Mouse (Mus musculus): Measurements from ENCODE around the gene Hcst. TPM values are rescaled to one million over a fixed set of nuclear protein-coding genes. Genes with fewer than 3 reads are reported as not detected.

Gene Hcst
- polyA plus RNA-seq, 1 experiment from 2014 or later, result 2.0 TPM

DNA sequence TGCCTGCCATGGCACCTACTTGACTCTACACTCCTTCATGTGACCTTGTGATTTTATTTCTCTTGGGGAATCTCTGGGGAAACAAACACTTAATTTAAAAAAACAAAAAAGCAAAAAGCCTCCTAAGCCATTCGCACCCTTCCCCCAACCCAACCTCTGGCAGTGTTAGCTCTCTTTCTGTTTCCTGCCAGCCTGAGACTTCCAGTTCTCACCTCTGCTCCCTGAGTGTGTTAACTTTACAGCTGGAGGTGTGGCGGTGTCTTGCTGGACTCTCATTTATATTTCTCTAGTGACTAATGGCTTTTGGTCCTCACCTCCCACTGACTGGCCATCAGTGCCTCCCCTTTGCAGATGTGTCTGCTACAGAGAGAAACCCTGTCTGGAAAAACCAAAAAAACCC is 9.9 kb downstream of the Hcst start:
- H3K9ac ChIP-seq, result no peak overlapping the region

DNA sequence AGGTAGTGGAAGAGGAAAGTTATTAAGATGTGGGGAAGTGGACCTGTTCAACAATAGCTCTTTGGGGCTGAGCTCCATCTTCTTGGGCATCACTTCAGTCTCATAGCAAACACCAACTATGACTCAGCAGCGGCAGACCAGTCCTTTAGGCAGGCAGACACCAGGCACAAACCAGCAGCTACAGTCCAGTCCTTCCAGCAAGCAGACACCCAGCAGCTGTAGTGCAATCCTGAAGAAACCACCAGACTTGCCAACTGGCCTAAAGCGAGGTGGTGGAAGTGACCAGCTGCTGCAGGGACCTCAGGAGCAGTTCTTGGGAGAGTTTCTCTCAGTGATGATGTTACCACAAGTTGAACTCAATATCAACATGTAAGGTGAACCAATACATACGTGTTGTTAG is 11.0 kb downstream of the Hcst start:
- Histone ChIP-seq H3K27me3 (replicated peaks) (no peaks in the 10 kb centered on the region), H3K4me3 (replicated peaks) (no peak overlapping the region), H3K4me2 (no peak overlapping the region), H3K27ac (no peak overlapping the region), H3K9me3 (no peaks in the 10 kb centered on the region), H3K36me3 (no peaks in the 10 kb centered on the region), H3K4me1 (no peaks in the 10 kb centered on the region), H3K9ac (no peak overlapping the region)
- ATAC-seq (ENCODE audit: insufficient read depth, low FRiP score, low read depth), result no peak
- 79% methylated on average over 3 of the region's 3 CpGs for WGBS

More for the DNA sequence above, 9.9 kb downstream of the Hcst start:
- Histone ChIP-seq H3K27me3 (replicated peaks) (no peaks in the 10 kb centered on the region), H3K4me1 (no peaks in the 10 kb centered on the region), H3K4me3 (replicated peaks) (no peak overlapping the region), H3K36me3 (no peaks in the 10 kb centered on the region), H3K27ac (no peak overlapping the region), H3K9me3 (no peaks in the 10 kb centered on the region), H3K4me2 (no peak overlapping the region)
- no peak for ATAC-seq (ENCODE audit: insufficient read depth, low FRiP score, low read depth)
- WGBS, result 34% methylated on average over 2 of the region's 2 CpGs

DNA sequence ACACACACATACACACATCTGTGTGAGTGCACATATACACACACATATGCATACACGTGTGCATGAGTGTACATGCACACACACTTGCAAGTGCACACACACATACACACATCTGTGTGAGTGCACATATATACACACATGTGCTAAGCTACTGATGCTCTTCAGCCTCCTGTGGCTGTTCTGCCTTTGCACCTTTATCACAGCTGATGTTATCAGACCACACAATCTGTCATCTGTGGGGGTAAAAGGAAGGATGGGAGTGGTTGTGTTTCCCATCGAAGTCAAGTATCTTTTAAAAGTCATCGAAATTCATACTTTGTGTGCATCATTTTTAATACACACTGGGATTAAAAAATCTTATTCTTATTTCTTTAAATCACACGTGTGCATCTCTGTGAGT is 17.3 kb downstream of the Hcst start:
- Histone ChIP-seq H3K9me3 (no peaks in the 10 kb centered on the region), H3K4me2 (no peak overlapping the region), H3K36me3 (no peaks in the 10 kb centered on the region), H3K27ac (no peak overlapping the region), H3K4me3 (replicated peaks) (no peak overlapping the region), H3K4me1 (no peaks in the 10 kb centered on the region), H3K9ac (no peak overlapping the region), H3K27me3 (replicated peaks) (no peaks in the 10 kb centered on the region)
- ATAC-seq (ENCODE audit: insufficient read depth, low FRiP score, low read depth), result no peak
- 63% methylated on average over 4 of the region's 4 CpGs for WGBS

DNA sequence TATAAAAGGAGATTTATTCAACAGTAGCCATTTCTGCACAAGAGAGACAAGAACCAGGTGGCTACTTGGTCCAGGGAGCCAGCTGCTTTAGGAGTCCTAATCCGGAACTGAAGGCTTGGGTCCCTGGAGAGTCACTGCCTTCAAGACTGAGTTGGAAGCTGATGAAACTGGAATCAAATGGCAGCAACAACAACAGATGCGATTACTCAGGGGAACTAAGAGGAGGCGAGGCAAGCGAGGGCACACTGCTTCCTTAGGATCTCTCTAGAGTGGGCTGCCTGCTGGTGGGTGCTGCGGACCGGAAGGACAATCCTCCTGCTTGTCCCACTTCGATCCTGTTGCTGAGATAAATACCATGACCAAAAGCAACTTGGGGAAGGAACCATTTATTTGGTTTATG is 20.0 kb downstream of the Hcst start:
- WGBS, result 51% methylated on average over 7 of the region's 7 CpGs
- Histone ChIP-seq H3K4me2 (no peak overlapping the region), H3K27me3 (replicated peaks) (no peaks in the 10 kb centered on the region)

DNA sequence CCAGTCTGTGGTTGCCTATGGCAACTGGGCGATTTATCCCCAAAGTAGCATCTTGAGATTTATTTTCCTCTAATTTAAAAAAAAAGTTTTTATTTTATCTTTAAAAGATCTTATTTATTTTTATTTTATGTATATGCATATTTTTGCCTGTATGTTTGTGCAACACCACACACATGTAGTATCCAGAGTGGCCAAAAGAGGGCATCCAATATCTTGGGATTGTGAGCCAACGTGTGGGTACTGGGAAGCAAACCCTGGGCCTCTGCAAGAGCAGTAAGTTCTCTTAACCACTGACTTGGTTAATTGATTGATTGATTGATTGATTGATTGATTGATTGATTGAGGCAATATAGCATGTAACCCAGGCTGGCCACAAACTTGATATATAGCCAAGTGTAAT is 24.8 kb downstream of the Hcst start:
- H3K9ac ChIP-seq, result no peak overlapping the region
- no peaks in the 10 kb centered on the region for H3K27me3 ChIP-seq (replicated peaks)
- H3K36me3 ChIP-seq, result no peaks in the 10 kb centered on the region
- WGBS, result 43% methylated on average over 2 of the region's 2 CpGs
- H3K4me2 ChIP-seq, result no peak overlapping the region
- H3K9me3 ChIP-seq, result no peaks in the 10 kb centered on the region
- no peak overlapping the region for H3K27ac ChIP-seq
- H3K4me1 ChIP-seq, result no peaks in the 10 kb centered on the region
- no peak overlapping the region for H3K4me3 ChIP-seq (replicated peaks)
- no peak for ATAC-seq (ENCODE audit: insufficient read depth, low FRiP score, low read depth)

More for the DNA sequence above, 20.0 kb downstream of the Hcst start:
- H3K9me3 ChIP-seq, result no peaks in the 10 kb centered on the region
- H3K27ac ChIP-seq, result no peak overlapping the region
- H3K36me3 ChIP-seq, result no peaks in the 10 kb centered on the region
- ATAC-seq (ENCODE audit: insufficient read depth, low FRiP score, low read depth), result no peak
- no peaks in the 10 kb centered on the region for H3K4me1 ChIP-seq
- no peak overlapping the region for H3K4me3 ChIP-seq (replicated peaks)
- no peak overlapping the region for H3K9ac ChIP-seq

DNA sequence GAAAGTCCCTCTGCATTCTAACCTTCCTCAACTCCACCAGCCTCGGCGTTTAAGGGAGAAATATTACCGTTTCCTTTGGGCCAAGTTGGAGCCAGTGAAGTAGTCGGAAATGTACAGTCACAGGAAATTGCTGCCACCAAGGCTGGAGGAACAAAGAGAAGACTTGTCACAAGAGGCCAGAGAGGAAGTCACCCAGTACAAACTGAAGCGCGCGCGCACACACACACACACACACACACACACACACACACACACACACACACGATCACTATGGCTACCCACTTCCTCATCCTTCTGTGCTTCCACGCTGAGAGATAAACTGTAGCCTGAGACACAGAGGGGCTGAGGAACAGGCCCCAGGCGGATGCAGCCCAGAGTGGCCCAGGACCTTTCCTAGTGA is 25.3 kb downstream of the Hcst start:
- Histone ChIP-seq H3K4me3 (replicated peaks) (no peak overlapping the region), H3K27ac (peak overlapping the region; percentile 48; the same call in 1 of the 2 replicates), H3K9ac (no peak overlapping the region), H3K36me3 (no peaks in the 10 kb centered on the region), H3K9me3 (no peaks in the 10 kb centered on the region), H3K4me1 (no peaks in the 10 kb centered on the region), H3K4me2 (no peak overlapping the region), H3K27me3 (replicated peaks) (no peaks in the 10 kb centered on the region)
- 55% methylated on average over 11 of the region's 11 CpGs for WGBS
- ATAC-seq (ENCODE audit: insufficient read depth, low FRiP score, low read depth), result no peak

DNA sequence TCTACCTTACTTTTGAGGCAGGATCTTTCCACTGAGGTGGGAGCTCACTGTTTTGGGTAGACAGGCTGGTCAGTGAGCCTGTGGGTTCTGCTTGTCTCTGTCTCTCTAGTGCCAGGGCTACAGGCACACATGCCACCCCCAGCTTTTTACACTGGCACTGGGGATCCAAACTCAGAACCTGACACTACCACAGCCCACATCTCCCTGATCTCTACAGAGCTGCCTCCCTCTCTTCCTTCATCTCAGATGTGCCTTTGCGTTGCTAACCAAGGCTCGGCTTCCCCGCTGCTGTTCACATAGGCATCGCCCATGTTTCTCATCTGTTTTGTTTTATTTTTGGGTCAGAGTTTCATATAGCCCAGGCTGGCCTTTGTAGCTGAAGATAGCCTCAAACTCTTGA is 26.0 kb downstream of the Hcst start:
- Histone ChIP-seq H3K9ac (no peak overlapping the region), H3K27me3 (replicated peaks) (no peaks in the 10 kb centered on the region), H3K4me1 (no peaks in the 10 kb centered on the region), H3K27ac (peak overlapping the region; percentile 48; the same call in 1 of the 2 replicates), H3K4me3 (replicated peaks) (no peak overlapping the region), H3K9me3 (no peaks in the 10 kb centered on the region), H3K36me3 (no peaks in the 10 kb centered on the region), H3K4me2 (no peak overlapping the region)
- WGBS, result 84% methylated on average over 4 of the region's 4 CpGs
- no peak for ATAC-seq (ENCODE audit: insufficient read depth, low FRiP score, low read depth)

DNA sequence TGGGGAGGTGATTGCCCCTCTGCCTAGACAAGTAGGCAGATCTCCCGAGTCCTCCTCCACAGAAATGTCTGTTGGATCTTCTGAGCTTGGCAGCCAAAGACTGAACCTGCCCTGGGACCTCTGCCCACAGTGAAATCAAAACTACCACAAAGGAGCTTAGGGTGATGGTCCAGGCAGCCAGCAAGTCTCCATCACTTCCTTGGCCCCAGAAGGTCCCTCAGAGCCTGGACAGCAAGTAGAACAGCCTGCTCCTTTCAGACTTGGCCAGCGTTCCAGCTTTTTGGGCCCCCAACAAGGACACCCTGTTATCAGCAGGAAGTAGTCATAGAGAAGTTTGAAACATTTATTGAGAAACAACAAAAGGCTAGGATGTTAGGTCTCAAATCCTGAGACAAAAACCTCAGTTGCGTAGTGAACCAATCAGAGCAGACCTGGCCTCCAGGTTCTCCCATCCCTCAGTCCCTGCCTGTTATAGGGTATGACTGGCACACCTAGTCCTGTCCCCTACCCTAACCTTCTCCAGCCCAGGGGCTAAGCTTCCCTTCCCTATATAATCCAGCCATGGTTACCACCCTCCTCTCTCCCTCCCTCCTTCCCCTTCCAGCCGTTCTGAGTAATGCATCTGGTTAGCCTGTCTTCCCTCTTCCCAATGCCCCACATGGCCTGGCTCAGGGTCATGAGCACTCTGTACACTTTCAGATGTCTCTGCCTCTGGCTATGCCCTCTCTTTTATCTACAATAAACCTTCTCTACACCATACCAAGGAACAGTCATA is 26.7 kb downstream of the Hcst start:
- Histone ChIP-seq H3K4me3 (replicated peaks) (no peak overlapping the region), H3K9me3 (no peaks in the 10 kb centered on the region), H3K4me1 (no peaks in the 10 kb centered on the region), H3K36me3 (no peaks in the 10 kb centered on the region), H3K4me2 (no peak overlapping the region), H3K27ac (no peak overlapping the region), H3K9ac (no peak overlapping the region), H3K27me3 (replicated peaks) (no peaks in the 10 kb centered on the region)
- 62% methylated on average over 4 of the region's 4 CpGs for WGBS
- ATAC-seq (ENCODE audit: insufficient read depth, low FRiP score, low read depth), result no peak

DNA sequence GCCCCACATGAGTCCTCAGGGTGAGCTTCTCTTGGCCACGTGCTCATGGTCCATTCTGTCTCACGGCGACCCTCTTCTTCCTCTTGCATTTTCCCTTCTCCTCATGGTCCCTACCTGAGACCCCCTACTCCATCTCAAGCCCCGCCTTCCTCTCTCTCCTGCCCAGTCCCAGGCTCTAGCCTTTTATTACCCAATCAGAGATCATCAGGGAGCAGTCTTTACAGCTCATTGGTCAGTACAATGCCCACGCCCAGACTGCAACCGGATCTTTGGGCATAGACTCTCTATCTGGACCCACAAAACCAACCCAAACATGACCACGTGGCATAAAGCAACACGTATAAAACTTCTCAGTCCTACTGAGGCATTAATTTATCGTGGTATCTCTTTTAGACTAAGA is 35.5 kb downstream of the Hcst start:
- Histone ChIP-seq H3K27ac (no peak overlapping the region), H3K4me1 (no peaks in the 10 kb centered on the region), H3K9ac (no peak overlapping the region), H3K4me2 (no peak overlapping the region), H3K36me3 (no peaks in the 10 kb centered on the region), H3K9me3 (no peaks in the 10 kb centered on the region), H3K4me3 (replicated peaks) (no peak overlapping the region), H3K27me3 (replicated peaks) (no peaks in the 10 kb centered on the region)
- ATAC-seq (ENCODE audit: insufficient read depth, low FRiP score, low read depth), result no peak
- WGBS, result 80% methylated on average over 9 of the region's 9 CpGs

DNA sequence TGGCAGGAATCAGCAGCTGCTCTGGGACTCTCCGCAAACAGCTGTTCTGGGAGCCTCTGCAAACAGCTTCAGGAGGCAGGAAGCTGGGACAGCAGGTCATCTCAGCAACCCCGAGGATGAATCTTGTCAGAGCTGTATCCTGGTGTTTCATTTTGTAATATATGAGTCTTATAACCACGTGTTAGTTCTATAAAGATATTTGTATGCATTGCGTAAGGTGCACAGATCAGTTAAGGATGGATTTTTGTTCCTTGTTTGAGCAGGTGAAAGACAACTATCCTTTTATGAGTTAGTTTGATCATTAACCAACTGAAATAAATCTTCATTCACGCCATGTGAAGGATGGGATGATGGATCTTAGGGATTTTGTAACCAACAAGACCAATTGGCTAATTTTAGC is 39.6 kb downstream of the Hcst start:
- H3K4me1 ChIP-seq, result no peaks in the 10 kb centered on the region
- no peak overlapping the region for H3K4me2 ChIP-seq
- no peaks in the 10 kb centered on the region for H3K9me3 ChIP-seq
- WGBS, result 55% methylated on average over 5 of the region's 5 CpGs
- no peaks in the 10 kb centered on the region for H3K27me3 ChIP-seq (replicated peaks)
- no peak overlapping the region for H3K27ac ChIP-seq
- H3K4me3 ChIP-seq (replicated peaks), result no peak overlapping the region
- H3K9ac ChIP-seq, result no peak overlapping the region
- no peaks in the 10 kb centered on the region for H3K36me3 ChIP-seq
- ATAC-seq (ENCODE audit: insufficient read depth, low FRiP score, low read depth), result no peak

DNA sequence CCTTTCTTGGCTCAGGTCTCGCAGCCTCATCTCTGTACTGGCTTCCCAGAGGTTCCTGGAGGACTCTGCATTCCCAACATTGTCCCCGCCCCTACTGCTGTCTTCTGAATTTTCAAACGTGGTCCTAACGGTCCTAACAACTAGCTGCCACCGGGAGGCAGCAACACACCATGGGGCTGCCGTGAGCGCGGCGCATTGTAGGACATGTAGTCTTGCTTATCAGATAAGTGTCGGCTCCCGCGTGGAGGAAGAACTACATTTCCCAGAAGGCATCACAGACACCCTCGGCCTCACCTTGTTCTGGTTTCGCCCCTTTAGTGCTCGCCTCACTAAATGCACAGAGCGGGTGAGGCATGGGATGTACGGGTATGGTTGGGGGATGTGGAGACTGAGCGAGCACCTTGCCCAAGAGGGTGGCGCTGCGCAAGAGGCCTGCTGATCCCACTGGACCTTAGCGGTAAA is 46.1 kb downstream of the Hcst start:
- under 1% methylated on average over 21 of the region's 21 CpGs for WGBS
- H3K27ac ChIP-seq, result no peak overlapping the region

More for the DNA sequence above, 46.1 kb downstream of the Hcst start:
- no peaks in the 10 kb centered on the region for H3K4me1 ChIP-seq
- H3K36me3 ChIP-seq, result no peaks in the 10 kb centered on the region
- H3K4me3 ChIP-seq (replicated peaks), result peak overlapping the region; percentile 47
- peak overlapping the region; percentile 65 for H3K4me2 ChIP-seq
- no peaks in the 10 kb centered on the region for H3K27me3 ChIP-seq (replicated peaks)
- ATAC-seq (ENCODE audit: insufficient read depth, low FRiP score, low read depth), result peak; percentile 99
- H3K9me3 ChIP-seq, result no peaks in the 10 kb centered on the region
- peak overlapping the region; percentile 5; the same call in 1 of the 2 replicates for H3K9ac ChIP-seq

All from stomach, embryonic 15.5 days (tissue).